Mouse (Mus musculus) MEL (cell line): ENCODE results near the gene Thbs1. TPM values are rescaled to one million over a fixed set of nuclear protein-coding genes. Genes with fewer than 3 reads are reported as not detected.

Source experiments
- DNase-seq: peaks from one replicate; pipeline ENCODE4 v3.0.0; 2011; ENCODE audit warnings: low read depth, low spot score
- H3K27ac ChIP-seq: 2 replicates; pipeline ENCODE4 v1.5.1; 2012; ENCODE audit warnings: low read depth, mild to moderate bottlenecking, control low read depth, low read length, moderate library complexity; ENCODE audit not compliant: control insufficient read depth
- H3K27me3 ChIP-seq, 2 experiments: fragments of 150-350 bp in 1 of 2; sonication (generic) in 1 of 2; 2 replicates each; pipeline ENCODE4 v1.6.1; 2012; ENCODE audit warnings: low read length in 2 of 2, mild to moderate bottlenecking in 2 of 2, improper control_type of control experiment in 1 of 2, moderate library complexity in 1 of 2; ENCODE audit not compliant: insufficient read depth in 2 of 2, control insufficient read depth in 1 of 2
- H3K36me3 ChIP-seq, 2 experiments: 2 replicates each; pipeline ENCODE4 v1.6.1; 2012 to 2014; ENCODE audit warnings: low read length in 2 of 2, improper control_type of control experiment in 1 of 2, inconsistent platforms in 1 of 2, mild to moderate bottlenecking in 1 of 2; ENCODE audit not compliant: insufficient read depth in 2 of 2, control insufficient read depth in 1 of 2
- H3K4me1 ChIP-seq, 2 experiments: fragments of 150-350 bp in 1 of 2; sonication (generic) in 1 of 2; 2 replicates each; pipeline ENCODE4 v1.6.1; 2012; ENCODE audit warnings: low read length in 2 of 2, improper control_type of control experiment in 1 of 2, mild to moderate bottlenecking in 1 of 2; ENCODE audit not compliant: insufficient read depth in 2 of 2, control insufficient read depth in 1 of 2
- H3K4me3 ChIP-seq, 2 experiments: fragments of 150-350 bp in 1 of 2; sonication (generic) in 1 of 2; 2 replicates each; pipeline ENCODE4 v1.5.1; 2012; ENCODE audit warnings: low read depth in 2 of 2, low read length in 2 of 2, mild to moderate bottlenecking in 2 of 2, moderate library complexity in 2 of 2, control low read depth in 1 of 2, improper control_type of control experiment in 1 of 2; ENCODE audit not compliant: control insufficient read depth in 1 of 2, insufficient read depth in 1 of 2
- H3K79me2 ChIP-seq: 2 replicates; pipeline ENCODE4 v1.6.1; 2012; ENCODE audit warnings: mild to moderate bottlenecking, low read length, moderate library complexity; ENCODE audit not compliant: control insufficient read depth, poor library complexity, insufficient read depth
- H3K9ac ChIP-seq: 2 replicates; pipeline ENCODE4 v1.6.1; 2012; ENCODE audit warnings: low read depth, mild to moderate bottlenecking, control low read depth, low read length, moderate library complexity; ENCODE audit not compliant: control insufficient read depth, poor library complexity, severe bottlenecking
- H3K9me3 ChIP-seq: fragments of 150-350 bp; sonication (generic); replicated peaks from 2 replicates; pipeline ENCODE4 v1.6.1; 2012; ENCODE audit warnings: mild to moderate bottlenecking, low read length, improper control_type of control experiment, moderate library complexity; ENCODE audit not compliant: insufficient read depth
- BHLHE40 ChIP-seq: IDR thresholded peaks from 2 replicates; pipeline ENCODE4 v1.6.1; 2012; ENCODE audit warnings: low read depth, mild to moderate bottlenecking, inconsistent platforms, low read length, improper control_type of control experiment, borderline replicate concordance
- CHD1 ChIP-seq: IDR thresholded peaks from 2 replicates; pipeline ENCODE4 v1.6.1; 2012; ENCODE audit warnings: low read depth, mild to moderate bottlenecking, inconsistent platforms, low read length, improper control_type of control experiment
- CHD2 ChIP-seq: IDR thresholded peaks from 2 replicates; pipeline ENCODE4 v1.6.1; 2011; ENCODE audit warnings: low read length, improper control_type of control experiment
- CTCF ChIP-seq, 3 experiments: IDR thresholded peaks in 2 of 3; conservative IDR thresholded peaks in 1 of 3; 2 replicates each; pipeline ENCODE4 v1.5.1; 2011 to 2012; ENCODE audit warnings: low read length in 3 of 3, low read depth in 2 of 3, mild to moderate bottlenecking in 2 of 3, improper control_type of control experiment in 1 of 3, inconsistent platforms in 1 of 3, mixed read lengths in 1 of 3, moderate library complexity in 1 of 3; ENCODE audit not compliant: control insufficient read depth in 1 of 3, insufficient read depth in 1 of 3, poor library complexity in 1 of 3, severe bottlenecking in 1 of 3
- ELF1 ChIP-seq: IDR thresholded peaks from 2 replicates; pipeline ENCODE4 v1.6.1; 2014; ENCODE audit warnings: low read depth, mild to moderate bottlenecking, inconsistent platforms, low read length, improper control_type of control experiment, moderate library complexity
- ETS1 ChIP-seq: IDR thresholded peaks from 2 replicates; pipeline ENCODE4 v1.6.1; 2012; ENCODE audit warnings: low read depth, mild to moderate bottlenecking, inconsistent platforms, low read length, improper control_type of control experiment, moderate library complexity
- GATA1 ChIP-seq: IDR thresholded peaks from 2 replicates; pipeline ENCODE4 v1.6.1; 2011; ENCODE audit warnings: low read depth, low read length, improper control_type of control experiment
- HCFC1 ChIP-seq: IDR thresholded peaks from 2 replicates; pipeline ENCODE4 v1.6.1; 2012; ENCODE audit warnings: low read depth, mild to moderate bottlenecking, inconsistent platforms, low read length, improper control_type of control experiment, moderate library complexity
- MAFK ChIP-seq: IDR thresholded peaks from 2 replicates; pipeline ENCODE4 v1.6.1; 2011; ENCODE audit warnings: low read depth, mild to moderate bottlenecking, low read length, improper control_type of control experiment, borderline replicate concordance
- MAZ ChIP-seq: IDR thresholded peaks from 2 replicates; pipeline ENCODE4 v1.6.1; 2012; ENCODE audit warnings: low read depth, mild to moderate bottlenecking, inconsistent platforms, low read length, improper control_type of control experiment
- MEF2A ChIP-seq: IDR thresholded peaks from 2 replicates; pipeline ENCODE4 v1.6.1; 2014; ENCODE audit warnings: low read depth, mild to moderate bottlenecking, inconsistent platforms, low read length, improper control_type of control experiment; ENCODE audit not compliant: poor library complexity, insufficient replicate concordance, severe bottlenecking; ENCODE audit errors: extremely low read depth
- MYB ChIP-seq: IDR thresholded peaks from 2 replicates; pipeline ENCODE4 v1.6.1; 2011; ENCODE audit warnings: mild to moderate bottlenecking, low read depth, low read length, improper control_type of control experiment
- MYC ChIP-seq: IDR thresholded peaks from 2 replicates; pipeline ENCODE4 v1.6.1; 2011; ENCODE audit warnings: low read depth, mild to moderate bottlenecking, low read length, improper control_type of control experiment, moderate library complexity
- NELFE ChIP-seq: IDR thresholded peaks from 2 replicates; pipeline ENCODE4 v1.6.1; 2011; ENCODE audit warnings: low read depth, low read length, improper control_type of control experiment
- NRF1 ChIP-seq: IDR thresholded peaks from 2 replicates; pipeline ENCODE4 v1.6.1; 2014; ENCODE audit warnings: low read depth, mild to moderate bottlenecking, inconsistent platforms, low read length, improper control_type of control experiment, moderate library complexity; ENCODE audit not compliant: poor library complexity, insufficient read depth, severe bottlenecking
- POLR2AphosphoS2 ChIP-seq: IDR thresholded peaks from 2 replicates; pipeline ENCODE4 v1.6.1; 2011; ENCODE audit warnings: low read length, improper control_type of control experiment
- SIN3A ChIP-seq: IDR thresholded peaks from 2 replicates; pipeline ENCODE4 v1.6.1; 2012; ENCODE audit warnings: low read length, improper control_type of control experiment, inconsistent platforms
- SMC3 ChIP-seq: IDR thresholded peaks from 2 replicates; pipeline ENCODE4 v1.6.1; 2011; ENCODE audit warnings: low read depth, low read length, improper control_type of control experiment
- TAL1 ChIP-seq: IDR thresholded peaks from 2 replicates; pipeline ENCODE4 v1.6.1; 2012; ENCODE audit warnings: mild to moderate bottlenecking, inconsistent platforms, low read length, moderate library complexity, mixed read lengths
- TBP ChIP-seq: IDR thresholded peaks from 2 replicates; pipeline ENCODE4 v1.8.0; 2011; ENCODE audit warnings: low read depth, low read length, improper control_type of control experiment
- TCF12 ChIP-seq: IDR thresholded peaks from 2 replicates; pipeline ENCODE4 v1.6.1; 2014; ENCODE audit warnings: low read depth, mild to moderate bottlenecking, inconsistent platforms, low read length, improper control_type of control experiment, moderate library complexity
- UBTF ChIP-seq: IDR thresholded peaks from 2 replicates; pipeline ENCODE4 v1.6.1; 2012; ENCODE audit warnings: low read depth, mild to moderate bottlenecking, inconsistent platforms, low read length, improper control_type of control experiment, moderate library complexity, borderline replicate concordance; ENCODE audit not compliant: insufficient read depth
- ZC3H11A ChIP-seq: IDR thresholded peaks from 2 replicates; pipeline ENCODE4 v1.6.1; 2012; ENCODE audit warnings: low read depth, mild to moderate bottlenecking, inconsistent platforms, low read length, improper control_type of control experiment
- ZMIZ1 ChIP-seq: IDR thresholded peaks from 2 replicates; pipeline ENCODE4 v1.6.1; 2012; ENCODE audit warnings: low read depth, mild to moderate bottlenecking, inconsistent platforms, low read length, improper control_type of control experiment, moderate library complexity
- ZNF384 ChIP-seq: IDR thresholded peaks from 2 replicates; pipeline ENCODE4 v1.6.1; 2012; ENCODE audit warnings: low read depth, mild to moderate bottlenecking, inconsistent platforms, low read length, improper control_type of control experiment
- polyA plus RNA-seq, 2 experiments: library from polyadenylated mRNA; stranded (reverse) in 1 of 2; unstranded in 1 of 2; fragments of >175 nt in 1 of 2; fragments of >200 nt in 1 of 2; gene quantifications; 2 replicates each; pipeline versions ENCODE4 v1.2.1 to v1.2.4; 2012; ENCODE audit warnings: low replicate concordance in 2 of 2, low read depth in 1 of 2; ENCODE audit not compliant: insufficient read length in 2 of 2, insufficient read depth in 1 of 2, missing spikeins in 1 of 2
- total RNA-seq: library from RNA; depleted of rRNA; stranded (reverse); fragments of 300-350 nt; gene quantifications from 2 replicates; pipeline ENCODE4 v1.2.3, GENCODE M21; 2012

Thbs1 gene
- total and polyA plus RNA-seq, 3 experiments: not detected

- Histone ChIP-seq H3K9me3 (no peaks in the 10 kb centered on the region), H3K27me3 (no peaks in the 10 kb centered on the region), H3K27ac (no peak overlapping the region), H3K4me3 (no peak overlapping the region), H3K79me2 (no peaks in the 10 kb centered on the region), H3K36me3 (no peaks in the 10 kb centered on the region), H3K4me1 (no peaks in the 10 kb centered on the region), H3K9ac (no peak overlapping the region)
- TF ChIP-seq TCF12: no peak
- no peak for TF ChIP-seq ZC3H11A
- TF ChIP-seq MEF2A: no peak
- TF ChIP-seq BHLHE40: no peak
- no peak for TF ChIP-seq MYB
- no peak for TF ChIP-seq MYC
- TF ChIP-seq CTCF (IDR thresholded peaks at IDR 0.05 in 2 of 3, conservative IDR thresholded peaks at IDR 0.05 in 1 of 3; ENCODE audit: control insufficient read depth in 1 of 3, insufficient read depth in 1 of 3, low read depth in 2 of 3, low read length in 3 of 3, poor library complexity in 1 of 3, severe bottlenecking in 1 of 3): no peak
- TF ChIP-seq SMC3: no peak
- no peak for TF ChIP-seq TBP
- no peak for TF ChIP-seq ZMIZ1
- no peak for TF ChIP-seq HCFC1
- TF ChIP-seq ZNF384: no peak
- TF ChIP-seq TAL1: no peak
- TF ChIP-seq ELF1: no peak
- no peak for TF ChIP-seq NELFE
- no peak for TF ChIP-seq UBTF
- TF ChIP-seq MAZ: no peak
- no peak for TF ChIP-seq NRF1
- TF ChIP-seq SIN3A: no peak
- no peak for DNase-seq
Observed at GRCm38 (mm10) chr2:118158095-118158494, 46.4 kb downstream of the Thbs1 start.

GRCm38 (mm10) chr2:118159126-118159525 lies 47.5 kb downstream of the Thbs1 start:
- Histone ChIP-seq H3K4me1 (no peaks in the 10 kb centered on the region), H3K27me3 (no peaks in the 10 kb centered on the region), H3K27ac (no peak overlapping the region), H3K4me3 (no peak overlapping the region), H3K36me3 (no peaks in the 10 kb centered on the region), H3K79me2 (no peaks in the 10 kb centered on the region), H3K9ac (no peak overlapping the region), H3K9me3 (no peaks in the 10 kb centered on the region)
- no peak for DNase-seq
- TF ChIP-seq MAFK: no peak
- no peak for TF ChIP-seq TBP
- no peak for TF ChIP-seq GATA1
- TF ChIP-seq NELFE: no peak
- no peak for TF ChIP-seq ETS1
- no peak for TF ChIP-seq SIN3A
- no peak for TF ChIP-seq ZC3H11A
- no peak for TF ChIP-seq ZNF384
- no peak for TF ChIP-seq CHD2
- no peak for TF ChIP-seq MYB
- no peak for TF ChIP-seq POLR2AphosphoS2
- TF ChIP-seq MEF2A: no peak
- no peak for TF ChIP-seq CHD1
